Mouse (Mus musculus) liver, postnatal 0 days (tissue): ENCODE measurements at regions not wholly inside any gene's neighbourhood (a gene's known extent, or its start where the extent isn't known, plus 50 kb on each side); places are given as distances from the start of the nearest gene placed in this dataset.

Experiments used
- CTCF ChIP-seq: sonication (generic); IDR thresholded peaks from 2 replicates; pipeline ENCODE4 v1.5.1; 2016; ENCODE audit warnings: antibody characterized with exemption, low read depth
- EP300 ChIP-seq: IDR thresholded peaks from 2 replicates; pipeline ENCODE4 v1.6.1; 2016; ENCODE audit warnings: antibody characterized with exemption, low read depth, mild to moderate bottlenecking

DNA sequence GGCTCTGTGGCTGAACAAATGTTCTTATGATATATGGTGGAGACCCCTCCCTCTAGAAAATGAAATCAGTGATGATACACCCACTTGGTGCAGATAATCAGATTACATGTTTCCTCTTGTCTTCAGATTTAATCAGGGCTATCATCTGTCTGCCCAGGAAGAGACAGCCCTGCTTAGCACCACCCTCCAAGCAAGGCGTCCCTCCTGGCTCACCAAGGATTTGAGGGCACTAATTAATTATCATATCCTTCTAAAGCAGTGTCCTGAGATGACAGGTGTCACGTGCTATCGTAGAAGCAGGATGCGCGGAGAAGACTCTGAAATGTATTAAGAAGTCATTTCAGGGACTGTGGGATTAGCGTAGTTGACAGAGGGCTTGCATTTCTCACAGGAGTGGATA is 466.2 kb upstream of the Cdh4 start:
- TF ChIP-seq CTCF (no peak), EP300 (no peak)
